Mouse (Mus musculus): Measurements from ENCODE around the gene Itpr1.

DNA sequence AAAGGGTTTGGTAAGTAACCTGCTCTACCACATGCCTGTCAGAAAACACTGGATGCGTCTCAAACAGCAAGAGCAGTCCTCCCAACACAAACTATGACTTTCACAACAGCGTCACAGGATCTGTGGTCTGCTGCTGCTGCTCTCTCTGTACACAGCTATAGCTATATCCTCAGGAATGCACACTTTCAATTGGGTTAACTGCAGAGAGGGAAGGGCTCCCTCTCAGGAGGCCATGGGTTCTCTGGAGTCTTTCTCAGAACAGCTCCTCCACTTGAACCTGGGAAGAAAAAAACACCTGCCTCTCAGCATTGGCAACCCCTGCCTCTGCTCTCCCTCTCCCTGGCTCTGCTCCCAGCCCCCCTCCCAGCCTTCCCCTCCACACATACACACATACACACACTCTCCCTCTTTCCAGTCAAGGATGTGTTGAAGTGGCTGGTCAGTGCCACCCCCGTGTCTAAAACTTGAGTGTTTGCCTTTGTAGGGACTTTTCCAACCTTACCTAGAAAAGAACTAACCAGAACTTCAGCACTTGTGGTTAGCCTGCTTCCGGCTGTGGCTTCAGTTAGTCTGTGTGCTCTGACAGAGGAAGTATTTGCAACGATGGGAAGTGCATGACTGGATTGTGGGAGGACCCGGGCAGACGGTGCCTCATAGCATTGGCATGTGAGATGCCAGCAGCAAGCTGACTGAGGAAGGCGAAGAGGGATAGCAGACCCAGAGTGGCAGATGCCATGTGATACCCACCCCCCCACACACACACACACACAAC, 323.8 kb downstream of the Itpr1 start:
- TF ChIP-seq POLR2A (IDR thresholded peaks at IDR 0.05; ENCODE audit: insufficient read depth, low read depth, low read length), result no peak
- no peak for TF ChIP-seq CTCF (IDR thresholded peaks at IDR 0.05; ENCODE audit: insufficient read depth, low read depth, low read length)

Data from olfactory bulb, adult 2 months (tissue).